Mouse (Mus musculus) megakaryocyte, embryonic 14.5 days (primary cell): Measurements from ENCODE around the gene Ppp1r26.

Source experiments
- FLI1 ChIP-seq: IDR thresholded peaks from 2 replicates; pipeline ENCODE4 v1.6.1; 2012; ENCODE audit warnings: low read length, inconsistent platforms, mixed read lengths
- GATA1 ChIP-seq: IDR thresholded peaks from 3 replicates; pipeline ENCODE4 v1.6.1; 2012; ENCODE audit warnings: mixed read lengths, low read length, inconsistent platforms, borderline replicate concordance

GRCm38 (mm10) chr2:28418034-28418433 lies 28.6 kb upstream of the Ppp1r26 start:
- no peak for TF ChIP-seq GATA1
- no peak for TF ChIP-seq FLI1
